17 mouse cellular contexts compared by ENCODE assay signal in genomic region chr8:109734018-109734417, GRCm38 (mm10).
"Had no signal": no experiment of that assay in that cellular context is flagged by ENCODE, and none has a peak within 500 bp of the region (broad histone marks: within the 10 kb centered on the region; RNA-seq: fewer than 3 reads in every experiment).

No protein-coding gene starts in this region.

- ATAC-seq: liver, postnatal 0 days; lung, postnatal 0 days; midbrain, embryonic 13.5 days; midbrain, embryonic 15.5 days had no signal

- H3K4me2 ChIP-seq: lung, embryonic 15.5 days; midbrain, embryonic 11.5 days; midbrain, embryonic 13.5 days; midbrain, embryonic 15.5 days; neural tube, embryonic 12.5 days had no signal

- H3K4me3 ChIP-seq: lung, embryonic 15.5 days; megakaryocyte, embryonic 14.5 days; midbrain, embryonic 13.5 days; midbrain, embryonic 15.5 days; neural tube, embryonic 12.5 days had no signal

- H3K9ac ChIP-seq: liver, postnatal 0 days; lung, embryonic 15.5 days; midbrain, embryonic 13.5 days; midbrain, embryonic 15.5 days; neural tube, embryonic 12.5 days had no signal

- H3K27ac ChIP-seq: lung, embryonic 15.5 days; midbrain, embryonic 13.5 days; midbrain, embryonic 15.5 days; neural tube, embryonic 12.5 days had no signal

- DNase-seq: liver, postnatal 0 days; lung, adult 2 months; lung, postnatal 4 days; right cerebral cortex, adult 18-20 months; right cerebral cortex, postnatal 25 days; right cerebral cortex, postnatal 4 days; spleen, adult 18-20 months; thymus, adult 18-20 months; thymus, postnatal 25 days; thymus, postnatal 4 days had no signal

- H3K27me3 ChIP-seq: lung, embryonic 15.5 days; megakaryocyte, embryonic 14.5 days; midbrain, embryonic 13.5 days; midbrain, embryonic 15.5 days; neural tube, embryonic 12.5 days had no signal

- H3K9me3 ChIP-seq: lung, embryonic 15.5 days; megakaryocyte, embryonic 14.5 days; midbrain, embryonic 13.5 days; midbrain, embryonic 15.5 days; neural tube, embryonic 12.5 days had no signal
